Mouse (Mus musculus) heart, postnatal 0 days (tissue): ENCODE data around the gene Shbg.
"Not testable (repeated sequence)": the region's sequence is repeated elsewhere in the genome, so short reads cannot be mapped to it uniquely, and the experiment has no call there.

Experiments
- CTCF ChIP-seq: IDR thresholded peaks from 2 replicates; pipeline ENCODE4 v1.5.1; 2016; ENCODE audit warnings: antibody characterized with exemption, control low read depth, low read depth
- EP300 ChIP-seq: IDR thresholded peaks from 2 replicates; pipeline ENCODE4 v1.6.1; 2016; ENCODE audit warnings: antibody characterized with exemption, low read depth

DNA sequence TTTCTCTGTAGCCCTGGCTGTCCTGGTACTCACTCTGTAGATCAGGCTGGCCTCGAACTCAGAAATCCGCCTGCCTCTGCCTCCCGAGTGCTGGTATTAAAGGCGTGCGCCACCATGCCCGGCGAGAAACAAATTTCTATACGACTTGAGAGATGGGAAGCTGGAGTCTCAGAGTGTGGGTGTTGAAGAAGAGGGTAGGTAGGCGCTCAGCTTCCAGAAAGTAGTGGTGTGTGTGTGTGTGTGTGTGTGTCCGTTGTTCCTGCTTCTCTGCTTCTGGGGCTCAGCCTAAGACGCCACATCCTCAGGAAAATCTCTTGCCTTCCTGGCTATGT, 3.5 kb downstream of the Shbg start:
- TF ChIP-seq CTCF, EP300: not testable (repeated sequence)
